Comparison of ENCODE assay signal across 15 mouse cellular contexts in genomic region chr8:95101972-95102371, GRCm38 (mm10). TPM values are rescaled to one million over a fixed set of nuclear protein-coding genes. Genes with fewer than 3 reads are reported as not detected.
DNase-seq lines count a peak whose midpoint lies in the region; ATAC-seq and TF ChIP-seq lines count a peak whose summit lies in the region.
"Had no signal": no experiment of that assay in that cellular context is flagged by ENCODE, and none has a peak within 500 bp of the region (broad histone marks: within the 10 kb centered on the region; RNA-seq: fewer than 3 reads in every experiment).

No protein-coding gene starts in this region.

- TF ChIP-seq EP300 in heart, postnatal 0 days (IDR thresholded peaks at IDR 0.05; ENCODE audit: low read depth), result no peak
- TF ChIP-seq EP300 in liver, postnatal 0 days (IDR thresholded peaks at IDR 0.05; ENCODE audit: low read depth), result no peak

- TF ChIP-seq CTCF in heart, postnatal 0 days (IDR thresholded peaks at IDR 0.05; ENCODE audit: low read depth), result peak; percentile 30
- TF ChIP-seq CTCF in lung, adult 2 months (IDR thresholded peaks at IDR 0.05; ENCODE audit: insufficient read depth, low read length), result 0 out of 2 replicates have a peak, but pooled peaks have one; percentile 1
- peak; percentile 9; the same call in 1 of the 2 replicates for TF ChIP-seq CTCF in bone marrow, adult 2 months (IDR thresholded peaks at IDR 0.05; ENCODE audit: control insufficient read depth, insufficient read depth, low read length)
- peak; percentile 45; the same call in 1 of the 2 replicates for TF ChIP-seq CTCF in liver, postnatal 0 days (IDR thresholded peaks at IDR 0.05; ENCODE audit: low read depth)

- H3K27me3 ChIP-seq in heart, postnatal 0 days (ENCODE audit: control insufficient read depth, insufficient read depth, low read length), result no peaks in the 10 kb centered on the region
- no peaks in the 10 kb centered on the region for H3K27me3 ChIP-seq in heart, embryonic 10.5 days (ENCODE audit: insufficient read depth, poor library complexity, severe bottlenecking)
- H3K27me3 ChIP-seq in liver, postnatal 0 days (ENCODE audit: insufficient read depth, low read length), result no peaks in the 10 kb centered on the region

- H3K27ac ChIP-seq in heart, postnatal 0 days (ENCODE audit: low read depth), result no peak overlapping the region
- no peak overlapping the region for H3K27ac ChIP-seq in heart, embryonic 10.5 days
- H3K27ac ChIP-seq in bone marrow, adult 2 months (ENCODE audit: control insufficient read depth, insufficient read depth, low read depth, low read length, poor library complexity), result no peak overlapping the region
- no peak overlapping the region for H3K27ac ChIP-seq in liver, postnatal 0 days (ENCODE audit: low read depth)
- H3K27ac ChIP-seq: limb, embryonic 10.5 days had no signal

- no peak overlapping the region for H3K4me3 ChIP-seq in heart, postnatal 0 days (ENCODE audit: low read depth, low read length)
- no peak overlapping the region for H3K4me3 ChIP-seq in heart, embryonic 10.5 days
- no peak overlapping the region for H3K4me3 ChIP-seq in lung, adult 2 months (replicated peaks; ENCODE audit: extremely low read depth, low read depth, low read length)
- H3K4me3 ChIP-seq in bone marrow, adult 2 months (replicated peaks; ENCODE audit: control insufficient read depth, low read depth, low read length), result no peak overlapping the region
- H3K4me3 ChIP-seq in liver, postnatal 0 days (ENCODE audit: low read depth, low read length), result no peak overlapping the region
- H3K4me3 ChIP-seq: limb, embryonic 10.5 days had no signal

- TF ChIP-seq POLR2A in lung, adult 2 months (IDR thresholded peaks at IDR 0.05; ENCODE audit: borderline replicate concordance, extremely low read depth, low read depth, low read length), result no peak
- TF ChIP-seq POLR2A in bone marrow, adult 2 months (IDR thresholded peaks at IDR 0.05; ENCODE audit: borderline replicate concordance, control insufficient read depth, low read depth, low read length), result no peak

- WGBS in heart, postnatal 0 days, result 70% methylated on average over 4 of the region's 4 CpGs
- WGBS in heart, embryonic 10.5 days, result 73% methylated on average over 4 of the region's 4 CpGs
- 78% methylated on average over 4 of the region's 4 CpGs for WGBS in lung, adult 2 months
- WGBS in bone marrow, adult 2 months, result 68% methylated on average over 4 of the region's 4 CpGs
- WGBS in liver, postnatal 0 days (ENCODE audit: insufficient replicate concordance), result 76% methylated on average over 4 of the region's 4 CpGs

- no peaks in the 10 kb centered on the region for H3K9me3 ChIP-seq in heart, postnatal 0 days (replicated peaks; ENCODE audit: control insufficient read depth, low read length)
- H3K9me3 ChIP-seq in heart, embryonic 10.5 days, result no peaks in the 10 kb centered on the region
- no peaks in the 10 kb centered on the region for H3K9me3 ChIP-seq in liver, postnatal 0 days (ENCODE audit: low read length)
- H3K9me3 ChIP-seq: limb, embryonic 10.5 days had no signal

- DNase-seq in heart, postnatal 0 days (ENCODE audit: low spot score), result no peak
- no peak for DNase-seq in heart, embryonic 10.5 days (ENCODE audit: low spot score)
- no peak for DNase-seq in lung, adult 2 months
- no peak for DNase-seq in lung, postnatal 25 days (ENCODE audit: low spot score)
- DNase-seq in liver, postnatal 0 days, result no peak
- no peak for DNase-seq in adrenal gland, postnatal 14 days
- DNase-seq: adrenal gland, adult 8-10 months; gastrocnemius, postnatal 25 days; heart, postnatal 10 days; kidney, adult 11 months; lung, postnatal 36 days; thymus, adult 2 months had no signal

- no peak overlapping the region for H3K9ac ChIP-seq in heart, postnatal 0 days (replicated peaks; ENCODE audit: low read depth, low read length)
- H3K9ac ChIP-seq in liver, postnatal 0 days (replicated peaks), result no peak overlapping the region

- H3K4me2 ChIP-seq in heart, postnatal 0 days (ENCODE audit: low read depth, low read length), result no peak overlapping the region
- no peak overlapping the region for H3K4me2 ChIP-seq in liver, postnatal 0 days (ENCODE audit: low read depth, low read length)

- ATAC-seq in heart, postnatal 0 days (ENCODE audit: insufficient read depth, low read depth), result no peak
- ATAC-seq in liver, postnatal 0 days, result no peak
- ATAC-seq: CD4-positive, CD25-positive, alpha-beta regulatory T cell, adult 4 months had no signal

- H3K36me3 ChIP-seq in heart, postnatal 0 days (replicated peaks; ENCODE audit: control insufficient read depth, insufficient read depth, low read length), result peaks cover 92% of the 10 kb centered on the region
- H3K36me3 ChIP-seq in heart, embryonic 10.5 days, result peaks cover 68% of the 10 kb centered on the region
- H3K36me3 ChIP-seq in liver, postnatal 0 days (replicated peaks; ENCODE audit: insufficient read depth, low read length), result peaks cover 38% of the 10 kb centered on the region

- H3K4me1 ChIP-seq in heart, postnatal 0 days (ENCODE audit: control insufficient read depth, insufficient read depth), result no peaks in the 10 kb centered on the region
- H3K4me1 ChIP-seq in heart, embryonic 10.5 days, result peaks cover 2% of the 10 kb centered on the region; the same call in 1 of the 2 replicates
- H3K4me1 ChIP-seq in lung, adult 2 months (ENCODE audit: control insufficient read depth, insufficient read depth, low read length), result no peaks in the 10 kb centered on the region
- no peaks in the 10 kb centered on the region; the same call in 1 of the 2 replicates for H3K4me1 ChIP-seq in bone marrow, adult 2 months (ENCODE audit: control insufficient read depth, insufficient read depth, low read length)
- H3K4me1 ChIP-seq in liver, postnatal 0 days (ENCODE audit: insufficient read depth), result no peaks in the 10 kb centered on the region
- H3K4me1 ChIP-seq: limb, embryonic 10.5 days had no signal

RNA-seq across cellular contexts. Expression of gene Katnb1, which starts 21.0 kb away (rescaled TPM):
- 10.7 and 20.5 TPM in 2 replicates for total RNA-seq in heart, postnatal 0 days (2014; rRNA removed; ENCODE audit: low replicate concordance)
- 8.2 and 10.2 TPM in 2 replicates for polyA plus RNA-seq in heart, postnatal 0 days (2015; fragmentation: Nextera tagmentation; extraction: Ambion mirVana)
- polyA plus RNA-seq in heart, embryonic 10.5 days (2016; fragmentation: Nextera tagmentation; extraction: Ambion mirVana), result 25.8 and 29.8 TPM in 2 replicates
- polyA plus RNA-seq in lung, adult 2 months (2012; rRNA removed), result 18.4 and 20.0 TPM in 2 replicates
- 4.4 and 21.7 TPM in 2 replicates for polyA plus RNA-seq in bone marrow, adult 2 months (2011; ENCODE audit: insufficient read depth, insufficient read length, low replicate concordance, missing spikeins)
- polyA plus RNA-seq in liver, postnatal 0 days (2015; fragmentation: Nextera tagmentation; extraction: Ambion mirVana), result 4.7 and 5.1 TPM in 2 replicates
- total RNA-seq in adrenal gland, postnatal 14 days (2021), result 8.3 and 12.0 TPM in 2 replicates

RNA-seq across cellular contexts. Expression of gene Drc7, which starts 47.1 kb away (rescaled TPM):
- not detected in 2 replicates for total RNA-seq in heart, postnatal 0 days (2014; rRNA removed; ENCODE audit: low replicate concordance)
- polyA plus RNA-seq in heart, postnatal 0 days (2015; fragmentation: Nextera tagmentation; extraction: Ambion mirVana), result 0.12 TPM in 1 of 2 replicates, not detected in the other
- polyA plus RNA-seq in heart, embryonic 10.5 days (2016; fragmentation: Nextera tagmentation; extraction: Ambion mirVana), result 0.09 TPM in 1 of 2 replicates, not detected in the other
- 14.0 and 18.5 TPM in 2 replicates for polyA plus RNA-seq in lung, adult 2 months (2012; rRNA removed)
- 2.8 and 3.1 TPM in 2 replicates for polyA plus RNA-seq in bone marrow, adult 2 months (2011; ENCODE audit: insufficient read depth, insufficient read length, low replicate concordance, missing spikeins)
- 0.21 and 0.28 TPM in 2 replicates for polyA plus RNA-seq in liver, postnatal 0 days (2015; fragmentation: Nextera tagmentation; extraction: Ambion mirVana)
- not detected in 2 replicates for total RNA-seq in adrenal gland, postnatal 14 days (2021)
- total RNA-seq: adrenal gland, adult 8-10 months; gastrocnemius, postnatal 25 days; heart, postnatal 10 days had no signal
- polyA plus RNA-seq: CD4-positive, CD25-positive, alpha-beta regulatory T cell, adult 4 months had no signal
